Mouse (Mus musculus) limb, embryonic 12.5 days (tissue): ENCODE measurements around the gene Six5. TPM values are rescaled to one million over a fixed set of nuclear protein-coding genes. Genes with fewer than 3 reads are reported as not detected.

Experiments used
- ATAC-seq: fragments of 200-750 bp; cut with Nextera tagmentation; 2 replicates; pipeline ENCODE4 v1.8.0; 2017; ENCODE audit warnings: low read depth, moderate TSS enrichment; ENCODE audit not compliant: insufficient number of reproducible peaks, insufficient read depth, low FRiP score, low TSS enrichment
- H3K27ac ChIP-seq: fragments of 300-500 bp; sonication (generic); 2 replicates; pipeline ENCODE4 v1.5.1; 2016; ENCODE audit warnings: mild to moderate bottlenecking, moderate library complexity
- H3K27me3 ChIP-seq: fragments of 300-500 bp; sonication (generic); 2 replicates; pipeline ENCODE4 v1.6.1; 2016; ENCODE audit warnings: mild to moderate bottlenecking, moderate library complexity
- H3K36me3 ChIP-seq: fragments of 300-500 bp; sonication (generic); 2 replicates; pipeline ENCODE4 v1.6.1; 2016; ENCODE audit warnings: mild to moderate bottlenecking, moderate library complexity
- H3K4me1 ChIP-seq: fragments of 300-500 bp; sonication (generic); replicated peaks from 2 replicates; pipeline ENCODE4 v1.6.1; 2016
- H3K4me2 ChIP-seq: fragments of 300-500 bp; sonication (generic); 2 replicates; pipeline ENCODE4 v1.6.1; 2016; ENCODE audit warnings: mild to moderate bottlenecking, moderate library complexity
- H3K4me3 ChIP-seq: fragments of 300-500 bp; sonication (generic); replicated peaks from 2 replicates; pipeline ENCODE4 v1.5.1; 2016; ENCODE audit warnings: mild to moderate bottlenecking
- H3K9ac ChIP-seq: fragments of 300-500 bp; sonication (generic); replicated peaks from 2 replicates; pipeline ENCODE4 v1.6.1; 2016; ENCODE audit warnings: mild to moderate bottlenecking, moderate library complexity
- H3K9me3 ChIP-seq: fragments of 300-500 bp; sonication (generic); 2 replicates; pipeline ENCODE4 v1.6.1; 2016; ENCODE audit warnings: mild to moderate bottlenecking, moderate library complexity
- WGBS: fragments of 180-500 bp; shearing (Covaris S2); methylation state at CpG from one replicate; pipeline ENCODE4 v1.1.7; 2016; 5-methylcytosine and 5-hydroxymethylcytosine counted together
- polyA plus RNA-seq: library from polyadenylated mRNA; unstranded; fragments of >200 nt; fragmentation: Nextera tagmentation; extraction: Ambion mirVana; gene quantifications from 2 replicates; pipeline ENCODE4 v1.2.1, GENCODE M21; 2016

The Six5 gene
- polyA plus RNA-seq, 1 experiment from 2014 or later, result 11.2 TPM

DNA sequence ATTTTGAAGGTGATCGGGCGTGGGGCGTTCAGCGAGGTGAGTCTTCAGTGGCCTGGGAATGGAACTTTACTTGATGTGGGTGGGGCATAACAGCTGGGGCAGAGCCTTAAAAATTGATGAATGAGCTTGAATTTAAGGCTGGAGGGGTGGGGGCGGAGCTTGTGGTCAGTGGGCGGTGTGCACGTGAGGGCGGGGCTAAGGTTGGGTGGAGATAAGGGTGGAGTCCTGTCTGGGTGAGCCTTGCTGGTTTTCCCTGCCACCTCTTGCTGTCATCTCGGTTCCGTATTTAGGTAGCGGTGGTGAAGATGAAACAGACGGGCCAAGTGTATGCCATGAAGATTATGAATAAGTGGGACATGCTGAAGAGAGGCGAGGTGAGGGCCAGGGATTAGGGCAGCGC lies 8.4 kb upstream of the Six5 start:
- H3K9ac ChIP-seq, result no peak overlapping the region
- peak overlapping the region; percentile 37 for H3K4me2 ChIP-seq
- H3K4me1 ChIP-seq, result peaks cover 44% of the 10 kb centered on the region
- no peak for ATAC-seq
- peaks cover 7% of the 10 kb centered on the region for H3K27me3 ChIP-seq
- 0 out of 2 replicates have a peak overlapping the region, but pooled peaks have one; percentile 56 for H3K27ac ChIP-seq
- no peaks in the 10 kb centered on the region for H3K9me3 ChIP-seq
- WGBS, result 7% methylated on average over 14 of the region's 14 CpGs
- peak overlapping the region; percentile 9; the same call in 1 of the 2 replicates for H3K4me3 ChIP-seq
- H3K36me3 ChIP-seq, result peaks cover 80% of the 10 kb centered on the region

DNA sequence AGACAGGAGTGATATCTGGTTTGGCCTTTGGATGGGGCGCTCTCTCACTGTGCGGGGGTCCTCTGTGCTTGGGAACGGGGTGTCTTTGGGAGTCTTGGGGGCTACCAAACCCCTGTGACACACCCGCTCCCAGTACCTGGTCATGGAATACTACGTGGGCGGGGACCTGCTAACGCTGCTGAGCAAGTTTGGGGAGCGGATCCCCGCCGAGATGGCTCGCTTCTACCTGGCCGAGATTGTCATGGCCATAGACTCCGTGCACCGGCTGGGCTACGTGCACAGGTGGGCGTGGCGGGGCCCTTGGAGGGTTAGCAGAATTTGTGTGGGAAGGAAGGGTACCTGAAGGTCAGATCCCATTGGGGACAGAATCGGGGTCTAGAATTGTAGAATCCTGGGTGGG lies 7.6 kb upstream of the Six5 start:
- Histone ChIP-seq H3K27me3 (peaks cover 14% of the 10 kb centered on the region), H3K4me2 (no peak overlapping the region), H3K9ac (no peak overlapping the region), H3K4me1 (peaks cover 49% of the 10 kb centered on the region), H3K36me3 (peaks cover 75% of the 10 kb centered on the region), H3K9me3 (no peaks in the 10 kb centered on the region), H3K27ac (no peak overlapping the region), H3K4me3 (no peak overlapping the region)
- no peak for ATAC-seq
- WGBS, result 57% methylated on average over 18 of the region's 18 CpGs

DNA sequence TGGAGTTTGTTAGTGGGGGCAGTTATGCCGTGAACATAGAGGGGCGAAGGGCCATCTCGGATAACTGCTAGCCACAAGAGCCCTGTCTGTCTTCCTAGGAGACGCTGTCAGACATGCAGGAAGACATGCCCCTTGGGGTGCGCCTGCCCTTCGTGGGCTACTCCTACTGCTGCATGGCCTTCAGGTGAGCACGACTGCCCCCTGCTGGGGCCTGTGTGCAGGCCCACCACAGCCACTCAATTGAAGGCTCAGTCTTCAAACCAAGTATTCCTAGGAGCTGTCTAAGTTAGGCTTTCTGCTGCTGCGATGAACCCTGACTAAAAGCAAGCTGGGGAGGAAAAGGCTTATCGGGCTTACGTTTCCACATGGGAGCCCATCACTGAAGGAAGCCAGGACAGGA lies 5.6 kb upstream of the Six5 start:
- peaks cover 55% of the 10 kb centered on the region for H3K36me3 ChIP-seq
- 43% methylated on average over 10 of the region's 10 CpGs for WGBS
- ATAC-seq, result no peak
- H3K27me3 ChIP-seq, result peaks cover 18% of the 10 kb centered on the region
- H3K9me3 ChIP-seq, result no peaks in the 10 kb centered on the region
- no peak overlapping the region for H3K4me3 ChIP-seq
- no peak overlapping the region for H3K9ac ChIP-seq
- H3K27ac ChIP-seq, result no peak overlapping the region
- no peak overlapping the region for H3K4me2 ChIP-seq
- peaks cover 47% of the 10 kb centered on the region for H3K4me1 ChIP-seq

GRCm38 (mm10) chr7:19091913-19092312 lies 2.5 kb upstream of the Six5 start:
- H3K27me3 ChIP-seq, result peaks cover 18% of the 10 kb centered on the region
- H3K27ac ChIP-seq, result 0 out of 2 replicates have a peak overlapping the region, but pooled peaks have one; percentile 94
- peak overlapping the region; percentile 85 for H3K4me3 ChIP-seq
- H3K9me3 ChIP-seq, result no peaks in the 10 kb centered on the region
- peaks cover 46% of the 10 kb centered on the region for H3K36me3 ChIP-seq
- peaks cover 33% of the 10 kb centered on the region for H3K4me1 ChIP-seq
- WGBS, result 28% methylated on average over 17 of the region's 17 CpGs
- ATAC-seq, result no peak
- H3K9ac ChIP-seq, result peak overlapping the region; percentile 66
- peak overlapping the region; percentile 92 for H3K4me2 ChIP-seq

GRCm38 (mm10) chr7:19092381-19093173 lies 1.8 kb upstream of the Six5 start:
- H3K27ac ChIP-seq, result peak overlapping the region; percentile 94
- peak overlapping the region; percentile 85 for H3K4me3 ChIP-seq
- H3K27me3 ChIP-seq, result peaks cover 18% of the 10 kb centered on the region
- H3K36me3 ChIP-seq, result peaks cover 46% of the 10 kb centered on the region
- WGBS, result 2% methylated on average over 38 of the region's 38 CpGs
- H3K4me2 ChIP-seq, result peak overlapping the region; percentile 92
- H3K9me3 ChIP-seq, result no peaks in the 10 kb centered on the region
- H3K9ac ChIP-seq, result peak overlapping the region; percentile 66
- peak; percentile 41 for ATAC-seq
- peaks cover 40% of the 10 kb centered on the region for H3K4me1 ChIP-seq

DNA sequence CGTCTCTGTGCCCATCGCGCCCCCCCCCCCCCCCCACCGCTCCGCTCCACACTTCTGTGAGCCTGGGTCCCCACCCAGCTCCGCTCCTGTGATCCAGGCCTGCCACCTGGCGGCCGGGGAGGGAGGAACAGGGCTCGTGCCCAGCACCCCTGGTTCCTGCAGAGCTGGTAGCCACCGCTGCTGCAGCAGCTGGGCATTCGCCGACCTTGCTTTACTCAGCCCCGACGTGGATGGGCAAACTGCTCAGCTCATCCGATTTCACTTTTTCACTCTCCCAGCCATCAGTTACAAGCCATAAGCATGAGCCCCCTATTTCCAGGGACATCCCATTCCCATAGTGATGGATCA lies 1.2 kb upstream of the Six5 start:
- Histone ChIP-seq H3K4me1 (peaks cover 43% of the 10 kb centered on the region), H3K36me3 (peaks cover 45% of the 10 kb centered on the region)

GRCm38 (mm10) chr7:19093537-19094385 lies 633 bp upstream of the Six5 start:
- peak overlapping the region; percentile 94 for H3K9ac ChIP-seq
- H3K36me3 ChIP-seq, result peaks cover 39% of the 10 kb centered on the region
- H3K4me1 ChIP-seq, result peaks cover 46% of the 10 kb centered on the region
- under 1% methylated on average over 45 of the region's 45 CpGs for WGBS
- H3K27me3 ChIP-seq, result peaks cover 18% of the 10 kb centered on the region
- peak overlapping the region; percentile 85 for H3K4me3 ChIP-seq
- H3K9me3 ChIP-seq, result no peaks in the 10 kb centered on the region
- ATAC-seq, result peak; percentile 86
- H3K27ac ChIP-seq, result peak overlapping the region; percentile 98
- H3K4me2 ChIP-seq, result peak overlapping the region; percentile 92

More for the DNA sequence above, 1.2 kb upstream of the Six5 start:
- ATAC-seq, result peak; percentile 11
- 0% methylated on average over 14 of the region's 15 CpGs for WGBS
- peaks cover 18% of the 10 kb centered on the region for H3K27me3 ChIP-seq
- H3K4me2 ChIP-seq, result peak overlapping the region; percentile 92
- H3K9ac ChIP-seq, result peak overlapping the region; percentile 66
- no peaks in the 10 kb centered on the region for H3K9me3 ChIP-seq
- H3K27ac ChIP-seq, result peak overlapping the region; percentile 94
- peak overlapping the region; percentile 85 for H3K4me3 ChIP-seq

DNA sequence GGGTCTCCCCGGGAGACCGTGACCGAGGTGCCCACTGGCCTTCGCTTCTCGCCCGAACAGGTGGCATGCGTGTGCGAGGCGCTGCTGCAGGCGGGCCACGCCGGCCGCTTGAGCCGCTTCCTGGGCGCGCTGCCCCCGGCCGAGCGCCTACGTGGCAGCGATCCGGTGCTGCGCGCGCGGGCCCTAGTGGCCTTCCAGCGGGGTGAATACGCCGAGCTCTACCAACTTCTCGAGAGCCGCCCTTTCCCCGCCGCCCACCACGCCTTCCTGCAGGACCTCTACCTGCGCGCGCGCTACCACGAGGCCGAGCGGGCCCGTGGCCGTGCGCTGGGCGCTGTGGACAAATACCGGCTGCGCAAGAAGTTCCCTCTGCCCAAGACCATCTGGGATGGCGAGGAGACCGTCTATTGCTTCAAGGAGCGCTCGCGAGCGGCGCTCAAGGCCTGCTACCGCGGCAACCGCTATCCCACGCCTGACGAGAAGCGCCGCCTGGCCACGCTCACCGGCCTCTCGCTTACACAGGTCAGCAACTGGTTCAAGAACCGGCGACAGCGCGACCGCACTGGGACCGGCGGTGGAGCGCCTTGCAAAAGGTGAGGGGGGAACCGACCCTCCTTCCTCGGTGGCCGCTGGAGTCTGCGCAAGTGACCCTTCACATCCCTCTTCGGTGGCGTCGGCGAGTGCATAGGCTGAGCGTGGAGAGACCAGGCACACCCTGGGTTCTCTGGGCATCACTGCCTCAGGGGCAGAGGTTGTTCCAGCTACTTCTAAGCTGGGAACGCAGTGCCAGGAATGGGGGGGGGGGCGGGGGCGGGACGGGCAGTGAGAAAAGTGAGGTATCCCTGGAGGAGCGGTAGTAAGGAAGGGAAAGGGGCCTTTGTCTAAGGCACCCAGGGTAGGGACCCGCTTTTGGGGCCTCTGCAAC lies 694 bp downstream of the Six5 start:
- WGBS, result under 1% methylated on average over 77 of the region's 87 CpGs
- Histone ChIP-seq H3K4me3 (peak overlapping the region; percentile 85), H3K27ac (peak overlapping the region; percentile 98), H3K9ac (peak overlapping the region; percentile 94), H3K27me3 (peaks cover 18% of the 10 kb centered on the region), H3K36me3 (peaks cover 26% of the 10 kb centered on the region), H3K4me2 (peak overlapping the region; percentile 92), H3K9me3 (no peaks in the 10 kb centered on the region), H3K4me1 (peaks cover 46% of the 10 kb centered on the region)
- ATAC-seq, result no peak

- Histone ChIP-seq H3K36me3 (peaks cover 20% of the 10 kb centered on the region), H3K9ac (peak overlapping the region; percentile 94), H3K4me3 (peak overlapping the region; percentile 85), H3K27ac (peak overlapping the region; percentile 98), H3K4me2 (peak overlapping the region; percentile 92), H3K4me1 (peaks cover 46% of the 10 kb centered on the region), H3K27me3 (peaks cover 15% of the 10 kb centered on the region), H3K9me3 (no peaks in the 10 kb centered on the region)
- peak; percentile 18 for ATAC-seq
- WGBS, result under 1% methylated on average over 19 of the region's 19 CpGs
Observed at GRCm38 (mm10) chr7:19095751-19096110, 1.3 kb downstream of the Six5 start.

GRCm38 (mm10) chr7:19096421-19096976 lies 2.1 kb downstream of the Six5 start:
- peak overlapping the region; percentile 94 for H3K9ac ChIP-seq
- peak overlapping the region; percentile 98 for H3K27ac ChIP-seq
- peaks cover 15% of the 10 kb centered on the region for H3K36me3 ChIP-seq
- peak overlapping the region; percentile 92 for H3K4me2 ChIP-seq
- no peak for ATAC-seq
- no peaks in the 10 kb centered on the region for H3K9me3 ChIP-seq
- H3K4me1 ChIP-seq, result peaks cover 43% of the 10 kb centered on the region
- WGBS, result 55% methylated on average over 5 of the region's 5 CpGs
- peaks cover 7% of the 10 kb centered on the region; the same call in 1 of the 2 replicates for H3K27me3 ChIP-seq
- peak overlapping the region; percentile 85 for H3K4me3 ChIP-seq
